13 mouse cellular contexts compared by ENCODE assay signal in the genomic region with DNA sequence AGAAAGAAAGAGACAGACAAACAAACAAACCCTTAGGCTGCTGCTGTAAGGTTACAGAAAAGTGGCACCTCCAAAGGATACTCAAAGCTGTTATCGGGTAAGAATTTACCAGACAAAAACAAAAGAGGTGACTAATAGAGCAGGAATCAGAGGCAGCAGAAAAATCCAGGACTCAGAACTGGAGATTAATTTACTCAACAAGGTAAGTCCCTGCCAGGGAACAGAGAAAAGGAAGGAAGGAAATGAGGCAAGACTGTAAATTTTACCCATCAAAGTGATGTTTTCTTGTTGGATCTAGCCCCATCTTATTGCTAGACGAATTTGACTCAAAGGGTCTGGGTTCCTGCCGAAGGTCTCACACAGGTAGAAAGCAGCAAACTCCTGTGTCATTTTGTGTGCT.
"Had no signal": no experiment of that assay in that cellular context is flagged by ENCODE, and none has a peak within 500 bp of the region (broad histone marks: within the 10 kb centered on the region; RNA-seq: fewer than 3 reads in every experiment).

No protein-coding gene starts in this region.

- H3K27me3 ChIP-seq: kidney, embryonic 15.5 days; limb, embryonic 15.5 days; liver, embryonic 12.5 days; lung, embryonic 15.5 days; midbrain, embryonic 13.5 days; stomach, embryonic 15.5 days had no signal

- H3K4me3 ChIP-seq: kidney, embryonic 15.5 days; limb, embryonic 15.5 days; liver, embryonic 12.5 days; lung, embryonic 15.5 days; midbrain, embryonic 13.5 days; myocyte; stomach, embryonic 15.5 days had no signal

- H3K36me3 ChIP-seq: limb, embryonic 15.5 days; lung, embryonic 15.5 days; midbrain, embryonic 13.5 days; stomach, embryonic 15.5 days had no signal

- H3K27ac ChIP-seq: kidney, embryonic 15.5 days; limb, embryonic 15.5 days; liver, embryonic 12.5 days; lung, embryonic 15.5 days; midbrain, embryonic 13.5 days; stomach, embryonic 15.5 days had no signal

- DNase-seq: kidney, adult 18-20 months; kidney, postnatal 25 days; layer of hippocampus, adult 9-11 months; layer of hippocampus, postnatal 36 days; retina, postnatal 1 day; thymus, postnatal 36 days had no signal
